Mouse (Mus musculus): Measurements from ENCODE around the gene Vwa1. TPM values are rescaled to one million over a fixed set of nuclear protein-coding genes. Genes with fewer than 3 reads are reported as not detected.

Vwa1 gene
- 12.7 and 14.9 TPM in 2 replicates for polyA plus RNA-seq (2014; fragmentation: Nextera tagmentation; extraction: Ambion mirVana)

- H3K4me1 ChIP-seq (ENCODE audit: control insufficient read depth, insufficient read depth, low read length): peaks cover 21% of the 10 kb centered on the region
Measured at GRCm38 (mm10) chr4:155774280-155774754, at the start of gene Vwa1. Vwa1 (minus strand) TSS chr4:155774698.

DNA sequence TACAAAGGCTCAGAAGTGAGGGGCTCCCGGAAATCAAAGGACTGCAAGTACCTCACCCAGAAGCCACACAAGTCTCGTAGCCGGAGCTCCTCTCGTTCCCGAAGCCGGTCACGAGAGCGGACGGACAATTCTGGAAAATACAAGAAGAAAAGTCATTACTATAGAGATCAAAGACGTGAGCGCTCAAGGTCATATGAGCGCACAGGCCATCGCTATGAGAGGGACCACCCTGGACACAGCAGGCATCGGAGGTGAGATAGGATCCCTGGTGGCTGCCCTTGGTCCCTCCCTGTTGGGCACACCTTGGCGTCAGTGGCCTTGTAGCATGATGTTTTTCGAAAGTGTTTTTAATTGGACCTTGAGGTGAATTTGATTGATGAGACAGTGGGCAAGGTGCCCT, 48.9 kb upstream of the Vwa1 start:
- no peak overlapping the region for H3K4me2 ChIP-seq (ENCODE audit: low read depth, low read length)
- ATAC-seq (ENCODE audit: low read depth): no peak
- no peak overlapping the region for H3K27ac ChIP-seq (replicated peaks; ENCODE audit: low read depth, low read length)
- no peaks in the 10 kb centered on the region for H3K9me3 ChIP-seq (ENCODE audit: control insufficient read depth, low read length)
- no peaks in the 10 kb centered on the region for H3K27me3 ChIP-seq (replicated peaks; ENCODE audit: control insufficient read depth, insufficient read depth, low read length)
- no peaks in the 10 kb centered on the region for H3K4me1 ChIP-seq (ENCODE audit: control insufficient read depth, insufficient read depth, low read length)
- peaks cover 95% of the 10 kb centered on the region for H3K36me3 ChIP-seq (ENCODE audit: control insufficient read depth, insufficient read depth, low read length)
- no peak for DNase-seq (ENCODE audit: low spot score)
- 95% methylated on average over 16 of the region's 16 CpGs for WGBS
- H3K9ac ChIP-seq (ENCODE audit: low read depth, low read length): no peak overlapping the region
- no peak overlapping the region for H3K4me3 ChIP-seq (ENCODE audit: low read depth, low read length)

More at GRCm38 (mm10) chr4:155774280-155774754, at the start of gene Vwa1:
- peak within 1 kb of the TSS; percentile 58 for H3K9ac ChIP-seq (ENCODE audit: low read depth, low read length)
- peak; percentile 95 for DNase-seq (ENCODE audit: low spot score)
- no peaks in the 10 kb centered on the region for H3K36me3 ChIP-seq (ENCODE audit: control insufficient read depth, insufficient read depth, low read length)
- H3K9me3 ChIP-seq (ENCODE audit: control insufficient read depth, low read length): no peaks in the 10 kb centered on the region
- ATAC-seq (ENCODE audit: low read depth): peak; percentile 81
- peak within 1 kb of the TSS; percentile 85 for H3K4me2 ChIP-seq (ENCODE audit: low read depth, low read length)
- peak within 1 kb of the TSS; percentile 44 for H3K4me3 ChIP-seq (ENCODE audit: low read depth, low read length)
- H3K27ac ChIP-seq (replicated peaks; ENCODE audit: low read depth, low read length): peak within 1 kb of the TSS; percentile 44; the same call in 1 of the 2 replicates
- no peaks in the 10 kb centered on the region for H3K27me3 ChIP-seq (replicated peaks; ENCODE audit: control insufficient read depth, insufficient read depth, low read length)
- under 1% methylated on average over 32 of the region's 35 CpGs for whole genome bisulfite sequencing

GRCm38 (mm10) chr4:155821025-155821424, 46.5 kb upstream of the Vwa1 start:
- no peak for DNase-seq (ENCODE audit: low spot score)
- WGBS: 82% methylated on average over 7 of the region's 7 CpGs
- no peak overlapping the region for H3K4me3 ChIP-seq (ENCODE audit: low read depth, low read length)
- ATAC-seq (ENCODE audit: low read depth): no peak
- H3K9ac ChIP-seq (ENCODE audit: low read depth, low read length): no peak overlapping the region
- H3K27me3 ChIP-seq (replicated peaks; ENCODE audit: control insufficient read depth, insufficient read depth, low read length): no peaks in the 10 kb centered on the region
- no peak overlapping the region for H3K4me2 ChIP-seq (ENCODE audit: low read depth, low read length)
- H3K9me3 ChIP-seq (ENCODE audit: control insufficient read depth, low read length): no peaks in the 10 kb centered on the region
- H3K4me1 ChIP-seq (ENCODE audit: control insufficient read depth, insufficient read depth, low read length): no peaks in the 10 kb centered on the region
- no peak overlapping the region for H3K27ac ChIP-seq (replicated peaks; ENCODE audit: low read depth, low read length)
- peaks cover 96% of the 10 kb centered on the region for H3K36me3 ChIP-seq (ENCODE audit: control insufficient read depth, insufficient read depth, low read length)

DNA sequence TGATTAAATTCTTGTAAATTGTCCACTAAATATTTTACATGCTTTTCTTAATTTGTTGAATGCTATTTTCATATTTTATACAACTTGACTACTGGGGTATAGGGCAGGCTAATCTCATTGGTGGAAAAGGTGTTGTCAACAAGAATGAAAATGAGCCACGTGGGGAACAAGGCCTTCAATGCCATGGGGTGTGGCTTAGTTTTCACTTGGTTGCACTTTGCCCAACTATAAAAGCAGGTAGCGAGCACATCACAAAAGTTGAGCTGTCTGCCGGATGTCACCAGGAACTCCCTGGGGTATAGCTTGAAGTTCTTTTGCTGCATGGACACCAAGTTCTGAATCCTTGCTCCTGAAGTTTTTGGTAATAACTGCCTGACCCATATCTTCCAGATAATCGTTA, 43.0 kb upstream of the Vwa1 start:
- ATAC-seq (ENCODE audit: low read depth): no peak
- Histone ChIP-seq H3K27ac (replicated peaks; ENCODE audit: low read depth, low read length) (no peak overlapping the region), H3K9ac (ENCODE audit: low read depth, low read length) (no peak overlapping the region), H3K4me3 (ENCODE audit: low read depth, low read length) (no peak overlapping the region), H3K4me1 (ENCODE audit: control insufficient read depth, insufficient read depth, low read length) (peaks cover 10% of the 10 kb centered on the region), H3K4me2 (ENCODE audit: low read depth, low read length) (no peak overlapping the region), H3K27me3 (replicated peaks; ENCODE audit: control insufficient read depth, insufficient read depth, low read length) (no peaks in the 10 kb centered on the region), H3K36me3 (ENCODE audit: control insufficient read depth, insufficient read depth, low read length) (peaks cover 89% of the 10 kb centered on the region), H3K9me3 (ENCODE audit: control insufficient read depth, low read length) (no peaks in the 10 kb centered on the region)
- 81% methylated on average over 4 of the region's 4 CpGs for WGBS
- no peak for DNase-seq (ENCODE audit: low spot score)

- H3K4me3 ChIP-seq (ENCODE audit: low read depth, low read length): peak overlapping the region; percentile 100
- H3K4me1 ChIP-seq (ENCODE audit: control insufficient read depth, insufficient read depth, low read length): peaks cover 14% of the 10 kb centered on the region
- peaks cover 77% of the 10 kb centered on the region for H3K36me3 ChIP-seq (ENCODE audit: control insufficient read depth, insufficient read depth, low read length)
- ATAC-seq (ENCODE audit: low read depth): peak; percentile 15
- no peaks in the 10 kb centered on the region for H3K9me3 ChIP-seq (ENCODE audit: control insufficient read depth, low read length)
- 1% methylated on average over 15 of the region's 49 CpGs for WGBS
- peak overlapping the region; percentile 93 for H3K27ac ChIP-seq (replicated peaks; ENCODE audit: low read depth, low read length)
- peak overlapping the region; percentile 100 for H3K9ac ChIP-seq (ENCODE audit: low read depth, low read length)
- peak overlapping the region; percentile 78 for H3K4me2 ChIP-seq (ENCODE audit: low read depth, low read length)
- no peaks in the 10 kb centered on the region for H3K27me3 ChIP-seq (replicated peaks; ENCODE audit: control insufficient read depth, insufficient read depth, low read length)
- DNase-seq (ENCODE audit: low spot score): peak; percentile 33
Measured at GRCm38 (mm10) chr4:155812665-155813181, 38.2 kb upstream of the Vwa1 start.

DNA sequence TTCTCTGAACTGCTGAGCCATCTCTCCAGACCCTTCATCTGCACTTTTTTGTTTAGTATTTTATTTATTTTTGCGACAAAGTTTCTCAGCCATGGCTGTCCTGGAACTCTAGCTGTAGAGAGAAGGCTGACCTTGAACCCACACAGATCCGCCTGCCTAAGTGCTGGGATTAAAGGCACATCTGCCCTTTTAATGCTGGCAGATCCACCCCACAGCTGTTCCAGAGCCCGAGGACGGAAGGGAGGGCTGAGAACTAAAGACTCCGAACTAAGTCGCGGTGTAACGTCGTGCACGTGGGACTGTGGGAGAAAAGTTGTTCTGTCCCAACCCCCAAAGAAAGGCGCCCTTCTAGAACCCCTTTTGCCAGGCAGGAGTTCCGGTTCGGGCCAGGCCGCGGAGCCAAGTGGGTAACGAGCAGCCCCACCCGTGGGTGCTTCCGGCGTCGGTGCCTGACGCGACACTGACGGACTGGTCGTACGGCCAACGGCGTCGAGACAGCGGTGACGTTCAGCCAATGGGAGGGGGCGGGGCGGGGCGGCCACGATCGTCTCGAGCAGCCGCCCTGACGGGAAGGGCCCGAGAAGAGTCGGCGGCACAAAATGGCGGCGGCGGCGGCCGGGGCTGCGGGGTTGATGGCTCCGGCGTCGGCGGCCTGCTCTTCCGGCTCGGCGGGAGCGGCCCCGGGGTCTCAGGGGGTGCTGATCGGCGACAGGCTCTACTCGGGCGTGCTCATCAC, 37.6 kb upstream of the Vwa1 start, which contains the start of gene Ccnl2:
Gene Ccnl2 (plus strand): TSS at position 561 of the 736 bp plus-strand sequence.
- Histone ChIP-seq H3K36me3 (ENCODE audit: control insufficient read depth, insufficient read depth, low read length) (peaks cover 77% of the 10 kb centered on the region), H3K9ac (ENCODE audit: low read depth, low read length) (peak within 1 kb of the TSS; percentile 100), H3K9me3 (ENCODE audit: control insufficient read depth, low read length) (no peaks in the 10 kb centered on the region), H3K4me1 (ENCODE audit: control insufficient read depth, insufficient read depth, low read length) (peaks cover 14% of the 10 kb centered on the region), H3K27ac (replicated peaks; ENCODE audit: low read depth, low read length) (peak within 1 kb of the TSS; percentile 93), H3K27me3 (replicated peaks; ENCODE audit: control insufficient read depth, insufficient read depth, low read length) (no peaks in the 10 kb centered on the region), H3K4me3 (ENCODE audit: low read depth, low read length) (peak within 1 kb of the TSS; percentile 100), H3K4me2 (ENCODE audit: low read depth, low read length) (peak within 1 kb of the TSS; percentile 78)
- peak; percentile 98 for DNase-seq (ENCODE audit: low spot score)
- ATAC-seq (ENCODE audit: low read depth): peak; percentile 99
- 2% methylated on average over 34 of the region's 60 CpGs for WGBS

GRCm38 (mm10) chr4:155807841-155808240, 33.3 kb upstream of the Vwa1 start:
- Histone ChIP-seq H3K9ac (ENCODE audit: low read depth, low read length) (no peak overlapping the region), H3K4me2 (ENCODE audit: low read depth, low read length) (no peak overlapping the region), H3K27ac (replicated peaks; ENCODE audit: low read depth, low read length) (no peak overlapping the region), H3K9me3 (ENCODE audit: control insufficient read depth, low read length) (no peaks in the 10 kb centered on the region), H3K4me1 (ENCODE audit: control insufficient read depth, insufficient read depth, low read length) (peaks cover 12% of the 10 kb centered on the region), H3K4me3 (ENCODE audit: low read depth, low read length) (no peak overlapping the region), H3K27me3 (replicated peaks; ENCODE audit: control insufficient read depth, insufficient read depth, low read length) (no peaks in the 10 kb centered on the region), H3K36me3 (ENCODE audit: control insufficient read depth, insufficient read depth, low read length) (peaks cover 62% of the 10 kb centered on the region)
- ATAC-seq (ENCODE audit: low read depth): no peak
- WGBS: 87% methylated on average over 3 of the region's 3 CpGs
- DNase-seq (ENCODE audit: low spot score): no peak

DNA sequence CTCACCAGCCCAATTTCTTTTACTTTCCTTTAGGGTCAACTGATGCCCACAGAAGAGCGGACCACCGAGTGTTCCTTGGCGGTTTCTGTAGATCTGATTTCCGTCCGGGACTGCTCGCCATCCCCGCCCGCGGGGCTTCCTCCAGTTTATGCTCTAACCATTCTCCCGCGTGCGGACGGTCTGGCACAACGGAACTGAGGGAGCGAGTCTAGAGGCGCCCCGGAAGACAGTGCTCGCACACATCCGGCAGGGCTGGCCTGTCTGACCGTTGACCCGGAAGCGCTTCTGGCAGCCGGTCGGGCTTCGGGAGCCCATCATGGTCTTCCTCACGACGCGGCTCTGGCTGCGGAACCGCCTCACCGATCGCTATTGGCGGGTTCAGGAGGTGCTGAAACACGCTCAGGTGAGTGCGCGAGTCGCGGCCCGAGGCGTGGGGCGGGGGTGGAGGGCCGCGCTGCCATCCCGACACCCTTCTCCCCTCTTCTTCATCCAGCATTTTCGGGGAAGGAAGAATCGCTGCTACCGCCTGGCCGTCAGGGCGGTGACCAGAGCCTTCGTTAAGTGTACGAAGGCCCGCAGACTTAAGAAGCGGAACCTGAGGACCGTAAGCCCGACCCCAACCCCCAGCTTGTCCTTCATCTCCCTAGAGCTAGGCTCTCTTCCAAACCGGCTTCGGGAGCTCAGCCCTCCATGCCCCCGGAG, 29.0 kb upstream of the Vwa1 start:
- Histone ChIP-seq H3K27ac (replicated peaks; ENCODE audit: low read depth, low read length) (peak overlapping the region; percentile 39), H3K27me3 (replicated peaks; ENCODE audit: control insufficient read depth, insufficient read depth, low read length) (no peaks in the 10 kb centered on the region), H3K36me3 (ENCODE audit: control insufficient read depth, insufficient read depth, low read length) (peaks cover 33% of the 10 kb centered on the region), H3K4me3 (ENCODE audit: low read depth, low read length) (peak overlapping the region; percentile 84), H3K4me2 (ENCODE audit: low read depth, low read length) (peak overlapping the region; percentile 58), H3K9me3 (ENCODE audit: control insufficient read depth, low read length) (no peaks in the 10 kb centered on the region), H3K9ac (ENCODE audit: low read depth, low read length) (peak overlapping the region; percentile 88), H3K4me1 (ENCODE audit: control insufficient read depth, insufficient read depth, low read length) (peaks cover 7% of the 10 kb centered on the region; the same call in 1 of the 2 replicates)
- peak; percentile 95 for DNase-seq (ENCODE audit: low spot score)
- peak; percentile 99 for ATAC-seq (ENCODE audit: low read depth)
- WGBS: under 1% methylated on average over 44 of the region's 58 CpGs

All from embryonic facial prominence, embryonic 14.5 days (tissue).